12 mouse cellular contexts compared by ENCODE assay signal in genomic region chr11:32931018-32931417, GRCm38 (mm10).
A peak's percentile ranks its signal among the peaks of the same experiment; 100 is the strongest.
DNase-seq lines count a peak whose midpoint lies in the region; ATAC-seq and TF ChIP-seq lines count a peak whose summit lies in the region.
"Had no signal": no experiment of that assay in that cellular context is flagged by ENCODE, and none has a peak within 500 bp of the region (broad histone marks: within the 10 kb centered on the region; RNA-seq: fewer than 3 reads in every experiment).

No protein-coding gene starts in this region.

- WGBS in forebrain, embryonic 10.5 days, result 31% methylated on average over 11 of the region's 14 CpGs
- 18% methylated on average over 14 of the region's 14 CpGs for WGBS in forebrain, postnatal 0 days
- WGBS in lung, embryonic 14.5 days, result 6% methylated on average over 12 of the region's 14 CpGs
- 10% methylated on average over 9 of the region's 14 CpGs for WGBS in lung, postnatal 0 days
- 3% methylated on average over 14 of the region's 14 CpGs for WGBS in limb, embryonic 12.5 days
- WGBS in neural tube, embryonic 15.5 days, result 10% methylated on average over 14 of the region's 14 CpGs

- H3K27me3 ChIP-seq in forebrain, embryonic 10.5 days (ENCODE audit: poor library complexity, severe bottlenecking), result peaks cover 43% of the 10 kb centered on the region
- H3K27me3 ChIP-seq in forebrain, postnatal 0 days (ENCODE audit: insufficient read depth, low read length), result no peaks in the 10 kb centered on the region
- H3K27me3 ChIP-seq in lung, embryonic 14.5 days (ENCODE audit: insufficient read depth, low read length), result no peaks in the 10 kb centered on the region
- H3K27me3 ChIP-seq in lung, postnatal 0 days (replicated peaks; ENCODE audit: insufficient read depth, low read length), result no peaks in the 10 kb centered on the region
- peaks cover 7% of the 10 kb centered on the region for H3K27me3 ChIP-seq in limb, embryonic 12.5 days
- H3K27me3 ChIP-seq in neural tube, embryonic 15.5 days (replicated peaks), result peaks cover 5% of the 10 kb centered on the region; the same call in 1 of the 2 replicates

- no peaks in the 10 kb centered on the region for H3K36me3 ChIP-seq in forebrain, embryonic 10.5 days (replicated peaks)
- H3K36me3 ChIP-seq in forebrain, postnatal 0 days (ENCODE audit: insufficient read depth), result no peaks in the 10 kb centered on the region
- no peaks in the 10 kb centered on the region for H3K36me3 ChIP-seq in lung, embryonic 14.5 days (ENCODE audit: insufficient read depth)
- no peaks in the 10 kb centered on the region for H3K36me3 ChIP-seq in lung, postnatal 0 days (ENCODE audit: insufficient read depth, low read length)
- H3K36me3 ChIP-seq in limb, embryonic 12.5 days, result no peaks in the 10 kb centered on the region
- no peaks in the 10 kb centered on the region for H3K36me3 ChIP-seq in neural tube, embryonic 15.5 days
- H3K36me3 ChIP-seq: liver, embryonic 15.5 days had no signal

- H3K4me3 ChIP-seq in forebrain, embryonic 10.5 days, result peak overlapping the region; percentile 19
- no peak overlapping the region for H3K4me3 ChIP-seq in forebrain, postnatal 0 days (ENCODE audit: low read depth, low read length)
- H3K4me3 ChIP-seq in lung, embryonic 14.5 days (ENCODE audit: low read depth, low read length), result no peak overlapping the region
- H3K4me3 ChIP-seq in lung, postnatal 0 days (ENCODE audit: low read depth, low read length), result no peak overlapping the region
- H3K4me3 ChIP-seq in limb, embryonic 12.5 days (replicated peaks), result no peak overlapping the region
- peak overlapping the region; percentile 14; the same call in 1 of the 2 replicates for H3K4me3 ChIP-seq in neural tube, embryonic 15.5 days (replicated peaks)
- H3K4me3 ChIP-seq: gastrocnemius, adult 2 months; liver, embryonic 15.5 days; myocyte had no signal

- peaks cover 13% of the 10 kb centered on the region for H3K4me1 ChIP-seq in forebrain, embryonic 10.5 days
- H3K4me1 ChIP-seq in forebrain, postnatal 0 days (ENCODE audit: insufficient read depth), result no peaks in the 10 kb centered on the region
- peaks cover 7% of the 10 kb centered on the region; the same call in 1 of the 2 replicates for H3K4me1 ChIP-seq in lung, embryonic 14.5 days (ENCODE audit: insufficient read depth)
- H3K4me1 ChIP-seq in lung, postnatal 0 days (ENCODE audit: insufficient read depth, low read depth, low read length), result no peaks in the 10 kb centered on the region
- peaks cover 45% of the 10 kb centered on the region for H3K4me1 ChIP-seq in limb, embryonic 12.5 days (replicated peaks)
- H3K4me1 ChIP-seq in neural tube, embryonic 15.5 days, result peaks cover 8% of the 10 kb centered on the region
- H3K4me1 ChIP-seq: liver, embryonic 15.5 days had no signal

- no peak overlapping the region for H3K27ac ChIP-seq in forebrain, embryonic 10.5 days
- no peak overlapping the region for H3K27ac ChIP-seq in forebrain, postnatal 0 days (ENCODE audit: low read depth, low read length)
- H3K27ac ChIP-seq in lung, embryonic 14.5 days (ENCODE audit: low read depth), result no peak overlapping the region
- H3K27ac ChIP-seq in lung, postnatal 0 days (ENCODE audit: low read length), result no peak overlapping the region
- peak overlapping the region; percentile 41 for H3K27ac ChIP-seq in limb, embryonic 12.5 days
- no peak overlapping the region for H3K27ac ChIP-seq in neural tube, embryonic 15.5 days (replicated peaks)
- H3K27ac ChIP-seq: gastrocnemius, adult 2 months; liver, embryonic 15.5 days had no signal

- no peak for TF ChIP-seq EP300 in lung, postnatal 0 days (IDR thresholded peaks at IDR 0.05)

- H3K4me2 ChIP-seq in forebrain, postnatal 0 days (ENCODE audit: low read depth), result no peak overlapping the region
- H3K4me2 ChIP-seq in lung, embryonic 14.5 days, result peak overlapping the region; percentile 32; the same call in 1 of the 2 replicates
- H3K4me2 ChIP-seq in lung, postnatal 0 days (replicated peaks; ENCODE audit: low read depth, low read length), result no peak overlapping the region
- peak overlapping the region; percentile 51 for H3K4me2 ChIP-seq in limb, embryonic 12.5 days
- H3K4me2 ChIP-seq in neural tube, embryonic 15.5 days, result peak overlapping the region; percentile 46
- H3K4me2 ChIP-seq: liver, embryonic 15.5 days had no signal

- TF ChIP-seq CTCF in forebrain, postnatal 0 days (IDR thresholded peaks at IDR 0.05; ENCODE audit: low read depth), result no peak
- TF ChIP-seq CTCF in lung, embryonic 14.5 days (IDR thresholded peaks at IDR 0.05; ENCODE audit: low read depth), result no peak
- no peak for TF ChIP-seq CTCF in lung, postnatal 0 days (IDR thresholded peaks at IDR 0.05)

- DNase-seq in forebrain, embryonic 10.5 days (ENCODE audit: extremely low spot score, low spot score), result peak; percentile 19
- no peak for DNase-seq in forebrain, postnatal 0 days
- no peak for DNase-seq in lung, embryonic 14.5 days
- no peak for DNase-seq in lung, postnatal 0 days (ENCODE audit: low spot score)
- DNase-seq in spleen, postnatal 10 days (ENCODE audit: low spot score in 2 of 2), result no peak
- DNase-seq in thymus, postnatal 10 days (ENCODE audit: low spot score in 2 of 2), result no peak
- DNase-seq: gastrocnemius, adult 2 months; kidney, adult 8-10 months had no signal

- no peak for ATAC-seq in forebrain, postnatal 0 days
- peak; percentile 22; the same call in 1 of the 2 replicates for ATAC-seq in lung, embryonic 14.5 days (ENCODE audit: insufficient read depth)
- no peak for ATAC-seq in lung, postnatal 0 days
- ATAC-seq in limb, embryonic 12.5 days (ENCODE audit: insufficient number of reproducible peaks, insufficient read depth, low FRiP score, low TSS enrichment, low read depth), result peak; percentile 50
- peak; percentile 55; the same call in 1 of the 2 replicates for ATAC-seq in neural tube, embryonic 15.5 days (ENCODE audit: low FRiP score)

- no peak overlapping the region for H3K9ac ChIP-seq in forebrain, postnatal 0 days
- H3K9ac ChIP-seq in lung, embryonic 14.5 days, result no peak overlapping the region
- H3K9ac ChIP-seq in lung, postnatal 0 days (replicated peaks; ENCODE audit: low read depth), result no peak overlapping the region
- 0 out of 2 replicates have a peak overlapping the region, but pooled peaks have one; percentile 27 for H3K9ac ChIP-seq in limb, embryonic 12.5 days (replicated peaks)
- H3K9ac ChIP-seq in neural tube, embryonic 15.5 days (replicated peaks), result no peak overlapping the region
- H3K9ac ChIP-seq: liver, embryonic 15.5 days had no signal

- H3K9me3 ChIP-seq in forebrain, embryonic 10.5 days, result 0 out of 2 replicates have a peak, but pooled peaks cover 7% of the 10 kb centered on the region
- H3K9me3 ChIP-seq in forebrain, postnatal 0 days (ENCODE audit: low read length), result no peaks in the 10 kb centered on the region
- H3K9me3 ChIP-seq in lung, embryonic 14.5 days (ENCODE audit: low read depth, low read length), result no peaks in the 10 kb centered on the region
- H3K9me3 ChIP-seq in lung, postnatal 0 days (ENCODE audit: low read length), result no peaks in the 10 kb centered on the region
- H3K9me3 ChIP-seq in limb, embryonic 12.5 days, result peaks cover 12% of the 10 kb centered on the region; the same call in 1 of the 2 replicates
- H3K9me3 ChIP-seq in neural tube, embryonic 15.5 days (replicated peaks), result no peaks in the 10 kb centered on the region
- H3K9me3 ChIP-seq: liver, embryonic 15.5 days had no signal

Comparison
In these comparisons a context has a peak if more than half of its experiments do, and no peak if none do; other contexts are left out.
1. H3K4me3 ChIP-seq: peak in forebrain, embryonic 10.5 days (single experiment) and neural tube, embryonic 15.5 days (single experiment); none in forebrain, postnatal 0 days (single experiment), lung, embryonic 14.5 days (single experiment), lung, postnatal 0 days (single experiment) and limb, embryonic 12.5 days (single experiment).
2. ATAC-seq: peak in lung, embryonic 14.5 days (single experiment), limb, embryonic 12.5 days (single experiment) and neural tube, embryonic 15.5 days (single experiment); none in forebrain, postnatal 0 days (single experiment) and lung, postnatal 0 days (single experiment).
3. H3K4me2 ChIP-seq: peak in lung, embryonic 14.5 days (single experiment), limb, embryonic 12.5 days (single experiment) and neural tube, embryonic 15.5 days (single experiment); none in forebrain, postnatal 0 days (single experiment) and lung, postnatal 0 days (single experiment).